Mouse (Mus musculus) thymus, adult 18-20 months (tissue): ENCODE data around the gene Slc25a36.
A peak's percentile ranks its signal among the peaks of the same experiment; 100 is the strongest.

Source experiments
- DNase-seq, 2 experiments: peaks; one replicate each; pipeline ENCODE4 v3.0.0; 2022; ENCODE audit warnings: mixed read lengths in 2 of 2

The Slc25a36 gene

DNA sequence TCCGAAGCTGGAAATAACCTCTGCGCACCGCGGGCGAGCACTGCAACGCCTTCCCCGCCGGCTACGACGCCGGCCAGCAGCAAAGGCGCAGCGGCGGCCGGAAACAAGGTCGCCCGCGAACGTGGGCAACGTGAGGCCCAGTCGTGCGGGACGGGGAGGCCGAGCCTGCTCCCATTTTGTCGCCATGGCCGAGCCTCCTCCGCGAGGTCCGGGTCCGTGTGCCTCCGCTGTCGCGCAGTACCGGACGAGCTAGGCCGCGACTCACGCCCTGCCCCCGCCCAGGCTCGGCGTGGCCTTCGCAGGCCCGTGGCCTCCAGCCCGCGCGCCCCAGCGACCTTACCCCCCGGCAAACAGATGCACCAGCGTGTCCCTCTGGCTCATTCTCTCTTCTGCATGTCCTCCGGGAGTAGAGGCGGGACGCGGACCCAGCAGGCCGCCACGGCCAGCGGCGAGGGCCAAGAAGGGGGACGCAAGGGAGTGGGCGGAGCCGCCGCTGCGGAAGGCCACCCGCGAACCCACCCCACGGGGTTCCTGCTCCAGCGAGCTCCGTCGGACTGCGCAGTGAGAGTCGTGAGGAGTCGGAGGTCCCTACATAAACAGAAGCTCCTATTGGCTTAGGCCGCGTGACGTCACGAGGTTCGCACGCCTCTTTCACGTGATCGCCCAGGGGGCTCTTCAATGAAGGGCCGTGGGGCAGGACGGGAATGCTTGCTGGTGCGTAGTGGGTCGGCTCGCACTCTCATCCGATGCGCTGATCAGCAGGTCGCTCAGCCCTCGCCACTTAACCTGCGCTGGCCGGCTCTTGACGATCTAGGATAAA, at the start of gene Slc25a36:
Slc25a36 (minus strand) TSS at position 587 of the 820 bp plus-strand sequence.
- DNase-seq = peak; percentile 96 to 98

GRCm38 (mm10) chr9:97158412-97158811, 47.5 kb upstream of the Slc25a36 start:
- no peak for DNase-seq

- DNase-seq = no peak
These were observed 45.0 kb upstream of the Slc25a36 start for GRCm38 (mm10) chr9:97155981-97156380.

DNA sequence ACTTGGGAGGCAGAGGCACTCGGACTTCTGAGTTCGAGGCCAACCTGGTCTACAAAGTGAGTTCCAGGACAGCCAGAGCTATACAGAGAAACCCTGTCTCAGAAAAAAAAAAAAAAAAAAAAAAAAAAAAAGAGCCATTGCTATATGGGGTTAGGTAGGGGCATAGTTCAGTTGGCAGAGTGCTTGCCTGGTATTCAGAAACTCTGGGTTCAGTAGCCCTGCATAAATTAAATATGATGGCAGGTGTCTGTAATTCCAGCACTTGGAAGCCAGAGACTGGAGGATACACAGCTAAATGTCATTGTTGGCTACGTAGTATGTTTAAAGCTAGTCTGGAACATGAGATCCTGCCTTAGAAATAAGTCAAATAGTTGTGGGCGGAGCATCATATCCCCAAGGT, 44.0 kb upstream of the Slc25a36 start:
- no peak for DNase-seq

- no peak for DNase-seq
These were observed 42.0 kb upstream of the Slc25a36 start for GRCm38 (mm10) chr9:97153006-97153405.

DNA sequence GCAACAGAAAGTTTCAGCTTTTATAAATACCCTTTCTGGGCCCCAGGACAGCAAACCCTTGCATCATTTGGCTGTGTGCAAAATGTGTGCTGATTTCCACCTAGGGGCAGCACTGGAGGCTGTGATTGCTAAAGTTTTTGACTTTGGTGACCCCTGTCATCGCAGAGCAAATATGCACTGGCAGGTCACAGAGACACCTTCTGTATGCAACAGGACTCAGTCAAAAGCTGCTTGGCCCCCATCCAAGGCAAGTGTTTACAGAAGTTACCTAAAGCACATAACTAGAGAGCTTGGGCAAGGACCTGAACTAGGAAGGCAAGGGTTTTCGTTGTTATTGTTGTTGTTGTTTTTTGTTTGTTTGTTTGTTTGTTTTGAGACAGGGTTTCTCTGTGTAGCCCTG, 36.3 kb upstream of the Slc25a36 start:
- DNase-seq = no peak

- no peak for DNase-seq
These were observed 34.4 kb upstream of the Slc25a36 start for GRCm38 (mm10) chr9:97145351-97145750.

- DNase-seq = no peak
These were observed 32.5 kb upstream of the Slc25a36 start for GRCm38 (mm10) chr9:97143416-97143815.

DNA sequence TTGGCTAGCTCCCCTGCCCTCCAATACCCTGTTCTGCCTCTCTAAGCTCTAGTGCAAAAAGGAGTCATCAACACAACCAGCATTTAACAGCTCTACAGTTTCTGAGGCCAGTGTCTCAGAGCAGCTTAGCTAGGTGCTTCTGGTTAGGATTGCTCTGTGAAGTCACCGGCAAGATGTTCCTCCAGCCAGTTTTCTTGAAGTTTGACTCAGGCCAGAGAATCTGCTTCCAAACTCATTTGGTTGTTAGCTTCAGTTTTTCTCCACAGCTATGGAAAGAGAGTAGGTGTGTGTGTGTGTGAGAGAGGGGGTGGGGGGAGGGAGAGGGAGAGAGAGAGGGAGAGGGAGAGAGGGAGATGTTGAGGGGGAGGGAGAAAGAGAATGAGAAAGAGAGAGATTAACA, 31.6 kb upstream of the Slc25a36 start:
- no peak for DNase-seq

DNA sequence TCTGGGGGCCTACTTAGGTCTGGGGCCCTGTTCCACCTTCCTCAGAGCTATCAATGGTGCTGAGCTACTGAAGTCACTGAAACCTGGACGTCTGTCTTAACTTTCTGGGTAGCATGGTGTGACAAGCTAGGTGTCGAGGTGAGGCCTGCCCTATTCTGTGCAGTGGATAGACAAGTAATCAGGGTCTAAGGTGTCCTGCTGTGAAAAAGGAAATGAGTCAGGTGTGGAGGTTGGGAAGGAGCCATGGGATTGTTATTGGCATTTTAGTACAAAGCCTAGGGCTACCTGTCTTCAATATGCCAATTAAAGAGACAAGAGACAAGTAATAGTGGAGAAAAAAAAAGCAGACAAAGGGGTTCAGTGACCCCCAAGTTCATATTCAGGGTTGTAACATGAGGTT, 30.8 kb upstream of the Slc25a36 start:
- DNase-seq = no peak

DNA sequence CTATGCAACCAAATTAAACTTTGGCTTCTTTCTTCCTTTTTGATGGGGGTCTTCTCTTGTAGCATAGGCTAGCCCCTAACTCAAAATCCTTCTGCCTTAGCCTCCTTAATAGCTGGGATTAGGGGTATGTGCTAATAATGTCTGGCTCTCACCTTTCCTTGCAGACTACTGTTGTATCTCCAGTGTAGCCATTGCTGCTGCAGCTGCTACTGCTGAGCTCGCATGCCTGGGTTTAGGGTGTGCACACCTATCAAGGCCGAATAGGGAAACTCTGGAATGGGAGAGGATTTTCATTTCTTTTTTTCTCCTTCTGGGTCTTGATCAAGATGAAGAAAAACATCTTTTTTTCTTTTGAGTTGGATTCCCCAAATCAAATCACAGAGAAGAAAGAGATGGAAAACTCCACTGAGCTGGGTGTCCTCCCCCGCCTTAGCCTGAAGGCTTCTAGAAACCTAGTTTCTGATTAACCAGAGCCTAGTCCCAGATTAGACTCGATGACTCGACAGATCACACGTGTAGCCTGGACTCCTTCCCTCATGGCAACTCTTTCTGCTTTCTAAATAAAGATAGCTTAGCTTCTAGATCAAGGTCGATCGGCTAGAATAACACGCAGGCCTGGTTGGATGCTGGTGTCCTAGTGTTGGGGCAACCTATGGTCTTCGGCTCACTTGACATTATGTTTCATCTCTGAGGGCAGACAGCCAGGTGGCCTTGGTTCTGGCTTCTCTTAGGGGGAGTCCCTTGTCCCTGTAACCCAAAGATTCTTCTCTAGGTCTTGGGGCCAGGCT, 29.4 kb upstream of the Slc25a36 start:
- DNase-seq = no peak

GRCm38 (mm10) chr9:97137678-97138077, 26.7 kb upstream of the Slc25a36 start:
- no peak for DNase-seq

DNA sequence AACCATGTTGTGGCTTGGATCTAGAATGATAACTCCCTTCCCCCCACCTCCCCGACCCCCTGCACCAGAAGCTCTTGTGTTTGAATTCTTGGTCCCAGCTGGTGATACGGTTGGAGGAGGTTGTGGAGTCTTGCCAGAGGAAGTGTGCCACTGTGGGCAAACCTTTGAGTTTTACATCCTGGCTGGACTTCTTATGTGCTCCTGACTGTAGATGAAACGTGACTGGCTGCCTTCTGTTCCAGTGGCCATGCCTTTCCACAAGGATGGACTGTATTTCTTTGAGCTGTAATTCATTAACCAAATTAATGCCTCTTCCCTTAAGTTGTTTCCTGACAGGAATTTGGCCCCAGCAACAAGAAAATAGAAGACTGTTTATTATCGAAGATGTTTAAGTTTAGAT, 26.2 kb upstream of the Slc25a36 start:
- DNase-seq = no peak

DNA sequence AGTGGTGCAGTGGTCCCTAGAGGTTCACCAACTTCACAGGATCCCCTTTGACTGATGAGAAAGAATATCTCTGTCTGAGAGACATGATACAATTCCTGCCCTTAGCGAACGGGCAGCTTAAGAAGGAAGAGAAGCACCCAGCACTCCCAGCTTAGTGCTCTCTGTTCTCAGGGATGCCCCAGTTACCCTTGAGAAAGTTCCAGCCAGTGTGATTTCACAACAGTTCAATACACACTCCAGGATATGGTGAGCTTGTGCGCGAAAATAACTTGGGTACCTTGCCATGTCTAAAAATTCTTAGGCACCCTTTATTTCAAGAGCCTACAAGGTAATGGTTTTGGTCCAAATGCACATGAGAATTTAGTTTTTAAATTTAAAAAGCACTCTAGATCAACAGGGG, 24.9 kb upstream of the Slc25a36 start:
- DNase-seq = no peak

DNA sequence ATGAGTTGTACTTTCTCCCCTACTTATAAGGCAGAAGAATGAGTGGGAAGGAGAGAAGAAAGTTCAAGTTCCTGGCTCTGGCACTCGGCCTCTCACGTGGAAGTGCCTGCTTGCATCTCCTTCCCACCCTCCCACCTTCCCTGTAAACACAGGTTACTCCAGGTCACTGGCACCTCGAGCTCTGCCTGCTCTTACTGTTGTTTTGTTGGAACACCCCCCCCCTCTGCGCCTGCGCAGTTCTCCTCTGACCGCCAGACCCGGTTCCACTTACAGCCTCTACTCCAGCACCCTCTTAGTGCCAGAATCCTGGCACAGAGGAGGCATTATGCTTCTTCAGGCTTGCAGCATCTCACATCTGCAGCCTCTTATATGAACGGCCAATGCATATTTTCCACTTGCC, 22.2 kb upstream of the Slc25a36 start:
- no peak for DNase-seq

DNA sequence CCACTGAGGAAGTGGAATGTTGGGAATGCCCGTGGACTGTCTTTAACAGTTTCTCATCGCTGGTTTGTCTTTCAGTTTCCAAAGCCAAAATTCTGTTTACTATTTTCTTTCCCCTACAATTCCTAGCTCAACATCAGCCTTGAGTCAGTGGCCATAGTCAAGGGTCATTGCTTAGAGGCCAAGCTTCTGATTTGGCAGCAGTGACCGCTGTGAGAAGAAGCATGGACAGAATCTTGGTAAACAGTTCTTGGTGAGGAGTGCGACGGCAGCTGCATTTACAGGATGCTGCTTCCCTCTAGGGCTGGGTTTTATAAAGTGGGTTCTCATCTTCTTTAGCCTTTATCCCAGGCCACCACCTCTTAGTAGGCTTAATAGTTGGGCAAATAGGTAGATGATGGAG, 19.0 kb upstream of the Slc25a36 start:
- no peak for DNase-seq

GRCm38 (mm10) chr9:97123934-97124692, 13.2 kb upstream of the Slc25a36 start:
- no peak for DNase-seq

DNA sequence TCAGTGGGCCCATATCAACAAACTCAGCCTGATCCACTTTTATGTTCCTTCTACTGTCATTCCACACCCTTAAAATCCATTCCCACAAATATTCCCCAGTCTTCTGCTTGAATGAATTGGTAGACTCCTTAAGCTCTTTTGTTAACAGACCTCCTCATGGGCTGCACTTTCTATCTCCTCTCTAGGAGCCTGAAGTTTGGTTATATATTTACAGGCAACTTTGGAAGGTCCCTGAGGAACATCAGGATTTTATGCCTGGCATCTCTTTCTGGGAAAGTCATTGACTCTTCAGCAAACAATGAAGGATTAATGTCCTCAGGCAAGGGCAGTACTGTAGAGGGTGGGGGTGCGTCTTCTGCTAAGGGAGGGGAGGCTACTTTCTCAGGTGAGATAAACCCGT, 10.5 kb upstream of the Slc25a36 start:
- DNase-seq = no peak

DNA sequence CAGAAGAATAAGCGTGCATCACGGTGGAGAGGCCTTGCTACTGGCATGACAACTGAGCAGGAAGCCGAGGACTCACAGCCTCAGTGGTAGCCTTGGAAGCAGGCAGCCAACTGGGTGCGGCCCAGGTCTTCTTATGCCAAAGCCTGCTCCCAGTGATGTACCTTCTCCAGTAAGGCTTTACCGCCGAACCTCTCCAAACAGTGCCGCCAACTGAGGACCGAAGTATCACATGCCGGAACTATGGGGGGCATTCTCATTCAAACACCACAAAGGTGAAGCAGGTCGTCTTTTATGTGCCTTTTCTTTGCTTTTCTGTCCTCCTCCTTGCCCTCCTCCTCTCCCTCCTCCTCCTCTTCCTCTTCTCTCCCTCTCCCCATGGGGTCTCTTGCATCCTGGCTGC, 3.3 kb upstream of the Slc25a36 start:
- no peak for DNase-seq

DNA sequence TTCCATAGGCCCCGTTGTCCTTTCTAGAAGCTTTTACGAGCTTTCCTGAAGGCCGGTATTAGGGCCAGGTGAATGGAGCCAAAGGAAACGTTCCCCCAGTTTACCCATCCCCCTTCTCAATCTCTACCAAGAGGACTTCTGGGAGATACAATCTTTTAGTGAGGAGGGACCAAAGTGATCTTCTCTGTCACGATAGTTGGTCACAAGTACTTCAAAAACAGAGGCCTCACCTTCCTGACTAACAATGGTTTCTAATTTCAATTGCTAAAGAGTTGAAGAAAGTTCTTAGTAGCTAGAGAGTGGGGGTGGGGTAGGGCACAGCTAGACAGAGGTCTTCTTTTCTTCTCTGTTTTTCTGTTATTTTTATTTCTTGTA, 2.6 kb upstream of the Slc25a36 start:
- no peak for DNase-seq

DNA sequence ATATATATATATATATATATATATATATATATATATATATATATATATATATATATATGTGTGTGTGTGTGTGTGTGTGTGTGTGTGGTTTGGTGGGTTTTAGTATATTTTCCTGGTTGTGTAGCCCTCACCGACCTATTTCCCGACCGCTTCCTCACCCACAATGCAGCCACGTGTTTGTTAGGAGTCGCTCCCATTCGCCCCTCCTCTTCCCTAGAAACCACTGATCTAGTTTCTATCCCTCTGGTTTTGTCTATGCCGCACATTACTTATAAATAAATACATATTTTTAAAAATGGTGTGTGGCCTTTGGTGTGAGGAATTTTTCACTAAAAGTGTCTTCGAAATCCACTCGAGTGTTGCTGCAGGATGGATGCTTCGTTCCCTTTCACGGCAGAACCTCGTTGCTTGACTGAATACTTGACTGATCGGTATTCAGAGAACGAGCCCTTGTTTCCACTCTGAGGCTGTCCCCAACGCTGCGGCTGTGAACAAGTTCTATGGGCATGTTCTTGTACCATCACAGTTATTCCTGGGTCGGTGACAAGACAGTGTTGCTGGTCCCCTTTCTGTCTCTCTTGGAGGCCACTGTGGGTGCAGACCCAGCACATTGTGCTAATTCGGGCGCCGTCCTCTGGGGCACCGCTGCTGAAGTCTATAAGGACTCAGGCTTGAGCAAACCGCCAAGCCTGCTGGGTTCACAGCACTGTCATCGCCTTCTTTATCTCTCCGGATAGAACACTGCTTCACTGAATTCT, 2.0 kb upstream of the Slc25a36 start:
- no peak for DNase-seq

- DNase-seq = no peak
These were observed 1.3 kb upstream of the Slc25a36 start for GRCm38 (mm10) chr9:97112238-97112637.

DNA sequence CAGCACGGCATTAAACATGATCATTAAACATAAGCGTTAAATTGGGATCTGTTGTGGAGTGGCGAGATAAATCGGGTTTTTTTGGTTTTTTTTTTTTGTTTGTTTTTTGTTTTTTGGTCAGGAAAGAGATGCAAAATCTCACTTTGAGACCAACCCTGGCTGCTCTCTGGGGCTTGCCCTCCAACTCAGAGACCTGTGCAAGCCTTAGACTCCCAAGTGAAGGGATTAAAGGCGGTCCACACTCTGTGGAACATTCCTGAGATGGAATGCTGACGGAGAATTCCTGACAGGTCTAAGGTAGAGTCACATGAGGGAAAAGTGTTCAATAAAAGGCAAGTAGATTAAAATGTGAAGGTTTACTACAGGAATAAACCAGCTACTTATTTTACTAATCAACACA, 549 bp upstream of the Slc25a36 start:
- DNase-seq = no peak
